Comparison of ENCODE assay signal across 8 mouse cellular contexts in genomic region chr1:92699048-92699447, GRCm38 (mm10). TPM values are rescaled to one million over a fixed set of nuclear protein-coding genes. Genes with fewer than 3 reads are reported as not detected.
DNase-seq lines count a peak whose midpoint lies in the region; ATAC-seq lines count a peak whose summit lies in the region.

No protein-coding gene starts in this region.

- H3K4me3 ChIP-seq in hindbrain, embryonic 10.5 days, result peak overlapping the region; percentile 12; the same call in 1 of the 2 replicates
- H3K4me3 ChIP-seq in limb, embryonic 11.5 days (ENCODE audit: low read depth, low read length), result no peak overlapping the region
- no peak overlapping the region for H3K4me3 ChIP-seq in midbrain, embryonic 12.5 days

- DNase-seq in adrenal gland, adult (ENCODE audit: inconsistent age in 2 of 2, low spot score in 1 of 2), result peak; percentile 56 to 64
- DNase-seq in adrenal gland, postnatal 25 days, result no peak
- DNase-seq in cerebellum, postnatal 14 days, result peak; percentile 55 to 63
- DNase-seq in frontal cortex, postnatal 36 days (ENCODE audit: low spot score in 2 of 2), result peak; percentile 48 to 60
- DNase-seq in hindbrain, embryonic 10.5 days (ENCODE audit: low spot score), result peak; percentile 74
- DNase-seq in limb, embryonic 11.5 days (ENCODE audit: low spot score), result peak; percentile 35
- peak; percentile 22 for DNase-seq in thymus, postnatal 0 days (ENCODE audit: low spot score)

- H3K36me3 ChIP-seq in hindbrain, embryonic 10.5 days, result no peaks in the 10 kb centered on the region
- no peaks in the 10 kb centered on the region for H3K36me3 ChIP-seq in limb, embryonic 11.5 days (ENCODE audit: control insufficient read depth, insufficient read depth, low read length)
- no peaks in the 10 kb centered on the region for H3K36me3 ChIP-seq in midbrain, embryonic 12.5 days

- ATAC-seq in limb, embryonic 11.5 days (ENCODE audit: insufficient number of reproducible peaks, low FRiP score, low TSS enrichment, low read depth), result peak; percentile 45; the same call in 1 of the 2 replicates
- peak; percentile 78 for ATAC-seq in midbrain, embryonic 12.5 days (ENCODE audit: low FRiP score, low read depth)

- H3K27ac ChIP-seq in hindbrain, embryonic 10.5 days, result peak overlapping the region; percentile 59; the same call in 1 of the 2 replicates
- no peak overlapping the region for H3K27ac ChIP-seq in limb, embryonic 11.5 days (replicated peaks; ENCODE audit: low read depth, low read length)
- H3K27ac ChIP-seq in midbrain, embryonic 12.5 days (replicated peaks), result 0 out of 2 replicates have a peak overlapping the region, but pooled peaks have one; percentile 26

- H3K4me2 ChIP-seq in limb, embryonic 11.5 days (ENCODE audit: low read depth, severe bottlenecking), result no peak overlapping the region
- peak overlapping the region; percentile 9; the same call in 1 of the 2 replicates for H3K4me2 ChIP-seq in midbrain, embryonic 12.5 days (replicated peaks)

- 3% methylated on average over 9 of the region's 9 CpGs for WGBS in hindbrain, embryonic 10.5 days
- WGBS in limb, embryonic 11.5 days, result 5% methylated on average over 9 of the region's 9 CpGs
- WGBS in midbrain, embryonic 12.5 days, result 3% methylated on average over 9 of the region's 9 CpGs

- peaks cover 32% of the 10 kb centered on the region for H3K27me3 ChIP-seq in hindbrain, embryonic 10.5 days (ENCODE audit: insufficient read depth, poor library complexity, severe bottlenecking)
- H3K27me3 ChIP-seq in limb, embryonic 11.5 days (ENCODE audit: control insufficient read depth, insufficient read depth, low read length), result no peaks in the 10 kb centered on the region
- H3K27me3 ChIP-seq in midbrain, embryonic 12.5 days, result peaks cover 14% of the 10 kb centered on the region; the same call in 1 of the 2 replicates

- peaks cover 32% of the 10 kb centered on the region for H3K4me1 ChIP-seq in hindbrain, embryonic 10.5 days (replicated peaks)
- H3K4me1 ChIP-seq in limb, embryonic 11.5 days (ENCODE audit: control insufficient read depth, insufficient read depth, low read length), result peaks cover 2% of the 10 kb centered on the region; the same call in 1 of the 2 replicates
- peaks cover 25% of the 10 kb centered on the region for H3K4me1 ChIP-seq in midbrain, embryonic 12.5 days

- H3K9ac ChIP-seq in limb, embryonic 11.5 days (ENCODE audit: low read length), result no peak overlapping the region
- peak overlapping the region; percentile 32; the same call in 1 of the 2 replicates for H3K9ac ChIP-seq in midbrain, embryonic 12.5 days (replicated peaks)

- H3K9me3 ChIP-seq in hindbrain, embryonic 10.5 days, result no peaks in the 10 kb centered on the region
- H3K9me3 ChIP-seq in limb, embryonic 11.5 days (ENCODE audit: control insufficient read depth, low read length), result no peaks in the 10 kb centered on the region
- H3K9me3 ChIP-seq in midbrain, embryonic 12.5 days, result no peaks in the 10 kb centered on the region

RNA-seq across cellular contexts. Expression of gene Otos, which starts 50.4 kb away (rescaled TPM):
- not detected in 2 replicates for total RNA-seq in adrenal gland, postnatal 25 days (2021)
- 0.07 TPM in 1 of 2 replicates, not detected in the other for polyA plus RNA-seq in hindbrain, embryonic 10.5 days (2016; fragmentation: Nextera tagmentation; extraction: Ambion mirVana)
- 0.10 TPM in 1 of 2 replicates, not detected in the other for polyA plus RNA-seq in limb, embryonic 11.5 days (2014; fragmentation: Nextera tagmentation; extraction: Ambion mirVana)
- not detected in 2 replicates for polyA plus RNA-seq in midbrain, embryonic 12.5 days (2016; fragmentation: Nextera tagmentation; extraction: Ambion mirVana)
- 2.0 and 4.0 TPM in 2 replicates for polyA plus RNA-seq in thymus, postnatal 0 days (2015; fragmentation: Nextera tagmentation; extraction: Ambion mirVana)

RNA-seq across cellular contexts. Expression of gene Cops9, which starts 57.3 kb away (rescaled TPM):
- 311 and 345 TPM in 2 replicates for total RNA-seq in adrenal gland, postnatal 25 days (2021)
- 391 and 433 TPM in 2 replicates for polyA plus RNA-seq in hindbrain, embryonic 10.5 days (2016; fragmentation: Nextera tagmentation; extraction: Ambion mirVana)
- 368 and 378 TPM in 2 replicates for polyA plus RNA-seq in limb, embryonic 11.5 days (2014; fragmentation: Nextera tagmentation; extraction: Ambion mirVana)
- polyA plus RNA-seq in midbrain, embryonic 12.5 days (2016; fragmentation: Nextera tagmentation; extraction: Ambion mirVana), result 389 and 410 TPM in 2 replicates
- polyA plus RNA-seq in thymus, postnatal 0 days (2015; fragmentation: Nextera tagmentation; extraction: Ambion mirVana), result 459 and 464 TPM in 2 replicates
